Mouse (Mus musculus) CH12.LX (cell line): ENCODE data around the gene Dlk1. TPM values are rescaled to one million over a fixed set of nuclear protein-coding genes. Genes with fewer than 3 reads are reported as not detected.

Experiments
- DNase-seq: peaks from one replicate; pipeline ENCODE4 v3.0.0-alpha.2; 2013; ENCODE audit errors: extremely low read depth
- H3K27ac ChIP-seq: 2 replicates; pipeline ENCODE4 v1.5.1; 2012; ENCODE audit warnings: low read depth, mild to moderate bottlenecking, control low read depth, moderate library complexity; ENCODE audit not compliant: insufficient read depth
- H3K27me3 ChIP-seq: replicated peaks from 2 replicates; pipeline ENCODE3; 2012; ENCODE audit warnings: inconsistent platforms
- H3K36me3 ChIP-seq, 2 experiments: replicated peaks in 1 of 2; 2 replicates each; pipeline versions ENCODE3 to v1.6.1; 2012; ENCODE audit warnings: inconsistent platforms in 1 of 2, low read length in 1 of 2, mild to moderate bottlenecking in 1 of 2, mixed read lengths in 1 of 2, moderate library complexity in 1 of 2; ENCODE audit not compliant: control insufficient read depth in 1 of 2, insufficient read depth in 1 of 2
- H3K4me1 ChIP-seq, 2 experiments: 2 replicates each; pipeline ENCODE4 v1.6.1; 2012; ENCODE audit warnings: inconsistent platforms in 1 of 2, moderate library complexity in 1 of 2; ENCODE audit not compliant: insufficient read depth in 2 of 2, control insufficient read depth in 1 of 2
- H3K4me2 ChIP-seq: 2 replicates; pipeline ENCODE4 v1.6.1; 2012; ENCODE audit warnings: low read depth, mild to moderate bottlenecking, control low read depth; ENCODE audit not compliant: poor library complexity, insufficient read depth, severe bottlenecking
- H3K4me3 ChIP-seq, 3 experiments: fragments of 150-350 bp in 1 of 3; sonication (generic) in 1 of 3; replicated peaks in 1 of 3; 2 replicates each; pipeline versions ENCODE3 to v1.5.1; 2011 to 2012; ENCODE audit warnings: low read depth in 2 of 3, low read length in 2 of 3, mild to moderate bottlenecking in 2 of 3, moderate library complexity in 2 of 3, control low read depth in 1 of 3, improper control_type of control experiment in 1 of 3, inconsistent platforms in 1 of 3, mixed read lengths in 1 of 3; ENCODE audit not compliant: poor library complexity in 1 of 3
- H3K79me2 ChIP-seq: replicated peaks from 2 replicates; pipeline ENCODE4 v1.6.1; 2012; ENCODE audit warnings: mild to moderate bottlenecking, moderate library complexity; ENCODE audit not compliant: control insufficient read depth, poor library complexity, insufficient read depth, severe bottlenecking; ENCODE audit errors: extremely low read depth
- H3K9ac ChIP-seq: 2 replicates; pipeline ENCODE4 v1.6.1; 2012; ENCODE audit warnings: low read depth, mild to moderate bottlenecking, control low read depth, moderate library complexity; ENCODE audit not compliant: insufficient read depth
- H3K9me3 ChIP-seq: replicated peaks from 2 replicates; pipeline ENCODE3; 2012; ENCODE audit warnings: low read length, inconsistent platforms, mixed read lengths
- BHLHE40 ChIP-seq: IDR thresholded peaks from 2 replicates; pipeline ENCODE4 v1.6.1; 2011; ENCODE audit warnings: mild to moderate bottlenecking, low read depth, low read length, improper control_type of control experiment
- CHD1 ChIP-seq: IDR thresholded peaks from 2 replicates; pipeline ENCODE4 v1.6.1; 2012; ENCODE audit warnings: low read depth, low read length, improper control_type of control experiment, inconsistent platforms
- CHD2 ChIP-seq: IDR thresholded peaks from 2 replicates; pipeline ENCODE4 v1.6.1; 2011; ENCODE audit warnings: low read length, improper control_type of control experiment
- E2F4 ChIP-seq: IDR thresholded peaks from 2 replicates; pipeline ENCODE4 v1.6.1; 2011; ENCODE audit warnings: low read depth, low read length, improper control_type of control experiment; ENCODE audit not compliant: insufficient replicate concordance
- ELF1 ChIP-seq: IDR thresholded peaks from 2 replicates; pipeline ENCODE4 v1.6.1; 2014; ENCODE audit warnings: low read depth, mild to moderate bottlenecking, inconsistent platforms, low read length, improper control_type of control experiment
- HCFC1 ChIP-seq: IDR thresholded peaks from 2 replicates; pipeline ENCODE4 v1.6.1; 2012; ENCODE audit warnings: low read depth, mild to moderate bottlenecking, inconsistent platforms, low read length, improper control_type of control experiment
- IRF4 ChIP-seq: IDR thresholded peaks from 2 replicates; pipeline ENCODE4 v1.6.1; 2014; ENCODE audit warnings: low read depth, mild to moderate bottlenecking, inconsistent platforms, low read length, improper control_type of control experiment
- JUND ChIP-seq: conservative IDR thresholded peaks from 2 replicates; pipeline ENCODE4 v1.6.1; 2011; ENCODE audit warnings: low read depth, low read length, improper control_type of control experiment
- MAFK ChIP-seq: IDR thresholded peaks from 2 replicates; pipeline ENCODE4 v1.6.1; 2011; ENCODE audit warnings: low read length, improper control_type of control experiment; ENCODE audit not compliant: insufficient replicate concordance
- MEF2A ChIP-seq: IDR thresholded peaks from 2 replicates; pipeline ENCODE4 v1.6.1; 2014; ENCODE audit warnings: low read depth, mild to moderate bottlenecking, inconsistent platforms, low read length, improper control_type of control experiment, borderline replicate concordance
- MXI1 ChIP-seq: IDR thresholded peaks from 2 replicates; pipeline ENCODE4 v1.6.1; 2011; ENCODE audit warnings: mild to moderate bottlenecking, low read depth, low read length, improper control_type of control experiment
- MYC ChIP-seq: IDR thresholded peaks from 2 replicates; pipeline ENCODE4 v1.6.1; 2011; ENCODE audit warnings: low read depth, mild to moderate bottlenecking, improper control_type of control experiment, low read length
- NELFE ChIP-seq: IDR thresholded peaks from 2 replicates; pipeline ENCODE4 v1.6.1; 2011; ENCODE audit warnings: low read depth, low read length, improper control_type of control experiment
- RCOR1 ChIP-seq: conservative IDR thresholded peaks from 2 replicates; pipeline ENCODE4 v1.6.1; 2012; ENCODE audit warnings: low read depth, mild to moderate bottlenecking, inconsistent platforms, low read length, improper control_type of control experiment
- SMC3 ChIP-seq: IDR thresholded peaks from 2 replicates; pipeline ENCODE4 v1.6.1; 2011; ENCODE audit warnings: low read depth, low read length, improper control_type of control experiment
- TBP ChIP-seq: conservative IDR thresholded peaks from 2 replicates; pipeline ENCODE4 v1.6.1; 2011; ENCODE audit warnings: low read depth, low read length, improper control_type of control experiment
- USF1 ChIP-seq: IDR thresholded peaks from 2 replicates; pipeline ENCODE4 v1.6.1; 2014; ENCODE audit warnings: low read depth, mild to moderate bottlenecking, inconsistent platforms, low read length, improper control_type of control experiment
- ZMIZ1 ChIP-seq: IDR thresholded peaks from 2 replicates; pipeline ENCODE4 v1.6.1; 2012; ENCODE audit warnings: low read depth, mild to moderate bottlenecking, inconsistent platforms, low read length, improper control_type of control experiment
- dilution Hi-C: fragments of 300-500 bp; cut with MboI; formaldehyde crosslinking; loops from 2 replicates; pipeline ENCODE4 v1.14.3; 2020; ENCODE audit warnings: low sequenced_read_pairs; ENCODE audit not compliant: extremely low pct_unique_long_range_greater_than_20kb, extremely low pct_ligation_motif_present
- in situ Hi-C: fragments of 300-500 bp; cut with MboI; formaldehyde crosslinking; loops from 3 replicates; pipeline ENCODE4 v1.14.3; 2019; ENCODE audit warnings: low sequenced_read_pairs, low pct_ligation_motif_present, low pct_unique_long_range_greater_than_20kb, mixed read lengths
- polyA plus RNA-seq: library from polyadenylated mRNA; unstranded; fragments of >175 nt; gene quantifications from 2 replicates; pipeline ENCODE4 v1.2.1, GENCODE M21; 2012; ENCODE audit warnings: low read depth; ENCODE audit not compliant: insufficient read length
- total RNA-seq, 2 experiments: library from RNA; depleted of rRNA; stranded (reverse); fragments of 300-350 nt in 1 of 2; fragments of >200 nt in 1 of 2; gene quantifications; 2 replicates each; pipeline ENCODE4 v1.2.3; 2012 to 2014

The Dlk1 gene
- total and polyA plus RNA-seq, 3 experiments = not detected

DNA sequence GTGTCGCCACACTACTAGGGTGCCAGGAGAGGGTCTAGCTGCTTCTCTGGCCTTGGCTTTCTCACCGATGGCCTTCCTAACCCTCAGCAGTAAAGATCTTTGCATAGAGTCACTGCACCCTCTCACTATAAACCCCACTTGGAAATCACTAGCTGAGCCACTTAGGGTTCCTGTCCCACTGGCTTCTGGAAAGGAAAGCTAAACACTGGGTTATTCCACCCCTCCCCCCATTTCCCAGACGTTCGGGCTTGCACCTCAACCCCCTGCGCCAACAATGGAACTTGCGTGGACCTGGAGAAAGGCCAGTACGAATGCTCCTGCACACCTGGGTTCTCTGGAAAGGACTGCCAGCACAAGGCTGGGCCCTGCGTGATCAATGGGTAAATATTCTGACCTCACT lies 5.2 kb downstream of the Dlk1 start:
- H3K9ac ChIP-seq = no peak overlapping the region
- H3K36me3 ChIP-seq = no peaks in the 10 kb centered on the region
- H3K9me3 ChIP-seq = peaks cover 92% of the 10 kb centered on the region
- in situ Hi-C loops = no loop called here
- H3K4me2 ChIP-seq = no peak overlapping the region
- H3K79me2 ChIP-seq = no peaks in the 10 kb centered on the region
- no peak for DNase-seq
- no peak overlapping the region for H3K27ac ChIP-seq
- H3K27me3 ChIP-seq = no peaks in the 10 kb centered on the region
- no peaks in the 10 kb centered on the region for H3K4me1 ChIP-seq
- TF ChIP-seq HCFC1 = no peak
- no peak for TF ChIP-seq CHD2
- TF ChIP-seq USF1 = no peak
- TF ChIP-seq, all 38 proteins: peak for 0
- no peak overlapping the region for H3K4me3 ChIP-seq
- dilution Hi-C loops = no loop called here

DNA sequence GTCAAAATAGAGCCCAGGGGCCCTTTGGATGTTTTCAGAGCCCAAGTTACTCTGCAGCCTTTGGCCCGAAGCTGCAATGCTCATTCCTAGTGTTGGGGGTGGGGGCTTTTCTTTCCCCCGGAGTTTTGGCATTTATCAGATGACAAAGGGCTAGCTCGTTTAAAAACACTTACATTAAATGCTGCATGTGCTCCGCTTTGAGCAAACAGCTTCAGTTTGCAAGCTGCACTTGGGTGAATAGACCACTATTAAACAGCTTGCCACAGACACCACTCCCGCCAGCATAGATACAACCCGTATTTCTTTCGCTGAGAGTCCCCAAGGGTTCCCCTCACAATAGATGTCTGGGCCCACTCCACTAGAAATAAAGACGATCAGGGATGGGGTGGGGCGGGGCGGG lies 6.3 kb downstream of the Dlk1 start:
- Histone ChIP-seq H3K36me3 (no peaks in the 10 kb centered on the region), H3K27ac (no peak overlapping the region), H3K79me2 (no peaks in the 10 kb centered on the region), H3K4me3 (no peak overlapping the region), H3K9ac (no peak overlapping the region), H3K4me2 (no peak overlapping the region), H3K4me1 (no peaks in the 10 kb centered on the region), H3K27me3 (no peaks in the 10 kb centered on the region), H3K9me3 (peaks cover 93% of the 10 kb centered on the region)
- TF ChIP-seq MEF2A (no peak), ZMIZ1 (no peak), MYC (no peak), IRF4 (no peak), TBP (no peak), HCFC1 (no peak), ELF1 (no peak), BHLHE40 (no peak), MXI1 (no peak), JUND (no peak), RCOR1 (no peak), E2F4 (no peak), MAFK (no peak), NELFE (no peak), CHD1 (no peak), SMC3 (no peak)
- in situ Hi-C loops (no loop called here), dilution Hi-C loops (no loop called here)
- no peak for DNase-seq
